Mouse (Mus musculus): ENCODE results near the gene Rec8. TPM values are rescaled to one million over a fixed set of nuclear protein-coding genes. Genes with fewer than 3 reads are reported as not detected.

Gene Rec8
- polyA plus RNA-seq, 1 experiment from 2014 or later, result 4.8 TPM

DNA sequence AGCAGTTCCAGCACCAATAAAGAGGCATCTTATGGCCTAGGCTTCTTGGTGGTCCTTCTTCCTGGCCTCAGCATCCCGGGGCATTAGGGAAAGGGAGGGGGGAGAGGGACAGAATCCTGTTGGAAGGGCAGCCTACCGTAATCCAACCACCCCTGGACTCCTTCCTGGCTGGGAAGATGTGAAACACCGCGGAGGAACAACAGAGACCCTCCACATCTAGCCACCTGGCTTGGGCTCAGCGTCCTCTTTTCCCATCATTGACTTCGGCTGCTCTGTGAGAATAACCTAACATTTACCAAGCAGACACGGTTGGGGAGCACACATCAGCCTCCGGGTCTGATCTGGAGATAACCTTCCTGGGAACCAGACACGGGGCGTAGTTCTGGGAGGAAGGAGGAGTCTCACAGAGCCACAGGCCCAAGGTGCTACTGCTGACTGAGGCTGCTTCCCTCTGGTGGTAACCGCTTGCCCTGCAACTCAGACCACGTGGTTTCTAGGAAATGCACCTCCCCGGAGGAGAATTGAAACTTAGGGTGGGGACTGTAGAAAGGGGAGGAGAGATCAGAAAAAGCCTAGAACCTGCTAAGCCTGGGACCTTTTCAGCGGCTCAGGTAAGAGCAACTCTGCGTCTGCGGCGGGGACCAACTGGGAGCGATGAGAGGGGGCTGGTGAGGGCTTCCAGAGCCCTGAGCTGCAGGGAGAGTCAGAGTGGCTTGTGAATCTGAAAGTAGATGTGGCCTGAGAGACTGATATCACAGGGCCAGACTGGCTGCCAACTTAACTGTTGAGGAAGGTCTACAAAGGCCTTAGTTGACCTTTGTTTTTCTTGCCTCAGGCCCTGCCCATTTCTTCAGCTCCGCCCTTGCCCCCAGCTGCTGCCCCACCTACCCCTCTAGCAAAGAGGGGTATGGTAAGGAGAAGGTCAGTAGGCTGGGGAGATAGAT, 13.9 kb upstream of the Rec8 start:
- peak overlapping the region; percentile 88 for H3K27ac ChIP-seq (ENCODE audit: low read length)
- no peaks in the 10 kb centered on the region for H3K27me3 ChIP-seq (ENCODE audit: control insufficient read depth, insufficient read depth, low read length)
- H3K9ac ChIP-seq (ENCODE audit: low read length), result peak overlapping the region; percentile 76
- H3K4me2 ChIP-seq (ENCODE audit: low read depth, low read length), result peak overlapping the region; percentile 80
- peak; percentile 90 for ATAC-seq (replicated peaks; ENCODE audit: extremely low read depth, insufficient read depth, low FRiP score)
- peaks cover 5% of the 10 kb centered on the region for H3K4me1 ChIP-seq (ENCODE audit: control insufficient read depth, insufficient read depth, low read length)
- 15% methylated on average over 19 of the region's 19 CpGs for WGBS
- H3K36me3 ChIP-seq (ENCODE audit: control insufficient read depth, insufficient read depth), result peaks cover 53% of the 10 kb centered on the region
- H3K4me3 ChIP-seq (ENCODE audit: low read length), result peak overlapping the region; percentile 62
- no peaks in the 10 kb centered on the region for H3K9me3 ChIP-seq (replicated peaks; ENCODE audit: control insufficient read depth, low read length)

DNA sequence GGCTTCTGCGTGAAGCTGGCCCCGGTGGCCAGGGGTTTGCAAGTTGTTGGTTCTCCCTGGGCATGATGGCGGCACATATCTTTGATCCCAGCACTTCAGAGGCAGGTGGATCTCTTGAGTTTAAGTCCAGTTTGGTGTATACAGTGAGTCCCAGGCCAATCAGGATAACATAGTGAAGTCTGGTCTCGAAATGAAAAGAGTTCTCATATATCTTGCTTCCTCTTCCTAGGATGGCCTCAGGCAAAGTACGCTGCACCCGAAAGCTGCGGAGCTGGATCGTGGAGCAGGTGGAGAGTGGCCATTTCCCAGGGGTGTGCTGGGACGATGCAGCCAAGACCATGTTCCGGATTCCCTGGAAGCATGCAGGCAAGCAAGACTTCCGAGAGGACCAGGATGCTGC, 13.0 kb upstream of the Rec8 start:
- peak overlapping the region; percentile 62 for H3K4me3 ChIP-seq (ENCODE audit: low read length)
- 92% methylated on average over 11 of the region's 11 CpGs for WGBS
- no peaks in the 10 kb centered on the region for H3K9me3 ChIP-seq (replicated peaks; ENCODE audit: control insufficient read depth, low read length)
- peaks cover 5% of the 10 kb centered on the region for H3K4me1 ChIP-seq (ENCODE audit: control insufficient read depth, insufficient read depth, low read length)
- peak overlapping the region; percentile 80 for H3K4me2 ChIP-seq (ENCODE audit: low read depth, low read length)
- no peaks in the 10 kb centered on the region for H3K27me3 ChIP-seq (ENCODE audit: control insufficient read depth, insufficient read depth, low read length)
- H3K36me3 ChIP-seq (ENCODE audit: control insufficient read depth, insufficient read depth), result peaks cover 53% of the 10 kb centered on the region
- ATAC-seq (replicated peaks; ENCODE audit: extremely low read depth, insufficient read depth, low FRiP score), result no peak
- no peak overlapping the region; the same call in 1 of the 2 replicates for H3K27ac ChIP-seq (ENCODE audit: low read length)
- no peak overlapping the region for H3K9ac ChIP-seq (ENCODE audit: low read length)

DNA sequence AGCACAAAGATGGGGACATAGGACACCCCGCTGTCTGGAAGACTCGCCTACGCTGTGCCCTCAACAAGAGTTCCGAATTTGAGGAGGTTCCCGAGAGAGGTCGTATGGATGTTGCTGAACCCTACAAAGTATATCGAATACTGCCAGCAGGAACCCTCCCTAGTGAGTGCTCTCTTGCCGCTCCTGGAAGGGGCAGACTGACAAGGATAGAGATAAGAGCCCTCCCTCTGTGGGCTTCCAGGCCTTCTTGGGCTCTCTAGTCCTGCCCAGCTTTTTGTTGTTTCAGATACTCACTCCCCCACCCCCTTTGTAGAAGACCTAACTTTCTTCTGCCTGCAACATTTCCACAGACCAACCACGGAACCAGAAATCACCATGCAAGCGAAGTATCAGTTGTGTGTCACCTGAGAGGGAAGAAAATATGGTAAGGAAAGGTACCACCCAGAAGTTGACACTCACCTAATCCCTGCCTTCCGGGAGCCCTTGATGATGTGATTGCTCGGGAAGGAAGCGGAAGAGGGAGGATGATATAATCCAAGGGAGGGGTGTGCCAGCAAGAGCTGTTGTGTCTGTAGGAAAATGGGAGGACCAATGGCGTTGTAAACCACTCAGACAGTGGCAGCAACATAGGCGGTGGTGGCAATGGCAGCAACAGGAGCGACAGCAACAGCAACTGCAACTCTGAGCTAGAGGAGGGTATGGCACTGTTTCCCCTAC, 11.9 kb upstream of the Rec8 start:
- no peak overlapping the region for H3K9ac ChIP-seq (ENCODE audit: low read length)
- 82% methylated on average over 16 of the region's 16 CpGs for WGBS
- peaks cover 51% of the 10 kb centered on the region for H3K36me3 ChIP-seq (ENCODE audit: control insufficient read depth, insufficient read depth)

DNA sequence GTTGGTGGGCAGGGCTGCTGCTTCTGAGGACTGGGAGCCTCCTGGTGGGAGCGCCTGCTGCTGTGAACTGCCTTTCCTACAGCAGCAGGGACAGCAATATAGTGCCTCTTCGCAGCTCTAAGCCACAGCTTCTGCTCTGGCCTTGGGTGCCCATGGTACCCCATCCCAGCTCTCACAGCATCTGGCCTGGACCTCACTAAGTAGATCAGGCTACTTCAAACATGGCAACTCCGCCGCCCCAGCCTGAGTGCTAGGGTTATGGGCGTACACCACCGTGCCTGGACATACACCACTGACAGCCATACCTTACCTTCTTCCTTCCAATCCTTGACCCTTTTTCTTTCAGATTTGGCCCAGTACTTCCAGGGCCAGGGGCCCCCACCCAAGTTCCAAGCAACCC, 9.5 kb upstream of the Rec8 start:
- 93% methylated on average over 6 of the region's 6 CpGs for WGBS
- no peak for ATAC-seq (replicated peaks; ENCODE audit: extremely low read depth, insufficient read depth, low FRiP score)
- Histone ChIP-seq H3K27me3 (ENCODE audit: control insufficient read depth, insufficient read depth, low read length) (no peaks in the 10 kb centered on the region), H3K4me1 (ENCODE audit: control insufficient read depth, insufficient read depth, low read length) (peaks cover 5% of the 10 kb centered on the region), H3K4me2 (ENCODE audit: low read depth, low read length) (no peak overlapping the region), H3K9ac (ENCODE audit: low read length) (no peak overlapping the region), H3K36me3 (ENCODE audit: control insufficient read depth, insufficient read depth) (peaks cover 34% of the 10 kb centered on the region), H3K4me3 (ENCODE audit: low read length) (no peak overlapping the region), H3K27ac (ENCODE audit: low read length) (no peak overlapping the region), H3K9me3 (replicated peaks; ENCODE audit: control insufficient read depth, low read length) (no peaks in the 10 kb centered on the region)

More for the DNA sequence above, 11.9 kb upstream of the Rec8 start:
- H3K4me3 ChIP-seq (ENCODE audit: low read length), result no peak overlapping the region
- ATAC-seq (replicated peaks; ENCODE audit: extremely low read depth, insufficient read depth, low FRiP score), result no peak
- H3K4me2 ChIP-seq (ENCODE audit: low read depth, low read length), result no peak overlapping the region
- no peak overlapping the region for H3K27ac ChIP-seq (ENCODE audit: low read length)
- peaks cover 5% of the 10 kb centered on the region for H3K4me1 ChIP-seq (ENCODE audit: control insufficient read depth, insufficient read depth, low read length)
- H3K27me3 ChIP-seq (ENCODE audit: control insufficient read depth, insufficient read depth, low read length), result no peaks in the 10 kb centered on the region
- no peaks in the 10 kb centered on the region for H3K9me3 ChIP-seq (replicated peaks; ENCODE audit: control insufficient read depth, low read length)

DNA sequence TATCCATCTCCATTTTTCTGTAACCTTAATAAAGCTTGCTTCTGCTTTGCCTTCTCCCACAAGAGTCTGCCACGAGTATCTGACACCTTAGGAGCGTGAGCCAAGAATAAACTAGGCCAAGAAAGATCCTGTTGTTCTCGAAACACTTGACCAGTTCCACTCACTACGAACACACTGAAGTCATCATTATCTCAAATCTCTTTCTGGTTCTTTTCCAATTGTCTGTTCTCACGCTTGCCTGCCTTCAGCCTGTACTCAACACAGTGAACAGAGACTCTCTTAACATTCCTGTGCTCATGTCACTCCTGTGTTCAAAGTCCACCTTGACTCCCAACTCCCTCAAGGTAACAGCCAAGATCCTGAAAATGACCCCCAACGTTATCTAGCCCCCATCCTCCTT, 4.5 kb upstream of the Rec8 start:
- H3K4me1 ChIP-seq (ENCODE audit: control insufficient read depth, insufficient read depth, low read length), result peaks cover 7% of the 10 kb centered on the region
- 38% methylated on average over 6 of the region's 6 CpGs for WGBS
- H3K4me3 ChIP-seq (ENCODE audit: low read length), result no peak overlapping the region
- H3K36me3 ChIP-seq (ENCODE audit: control insufficient read depth, insufficient read depth), result peaks cover 14% of the 10 kb centered on the region; the same call in 1 of the 2 replicates
- H3K4me2 ChIP-seq (ENCODE audit: low read depth, low read length), result no peak overlapping the region
- no peaks in the 10 kb centered on the region for H3K27me3 ChIP-seq (ENCODE audit: control insufficient read depth, insufficient read depth, low read length)
- H3K9me3 ChIP-seq (replicated peaks; ENCODE audit: control insufficient read depth, low read length), result no peaks in the 10 kb centered on the region
- no peak overlapping the region for H3K27ac ChIP-seq (ENCODE audit: low read length)
- ATAC-seq (replicated peaks; ENCODE audit: extremely low read depth, insufficient read depth, low FRiP score), result no peak
- no peak overlapping the region for H3K9ac ChIP-seq (ENCODE audit: low read length)

DNA sequence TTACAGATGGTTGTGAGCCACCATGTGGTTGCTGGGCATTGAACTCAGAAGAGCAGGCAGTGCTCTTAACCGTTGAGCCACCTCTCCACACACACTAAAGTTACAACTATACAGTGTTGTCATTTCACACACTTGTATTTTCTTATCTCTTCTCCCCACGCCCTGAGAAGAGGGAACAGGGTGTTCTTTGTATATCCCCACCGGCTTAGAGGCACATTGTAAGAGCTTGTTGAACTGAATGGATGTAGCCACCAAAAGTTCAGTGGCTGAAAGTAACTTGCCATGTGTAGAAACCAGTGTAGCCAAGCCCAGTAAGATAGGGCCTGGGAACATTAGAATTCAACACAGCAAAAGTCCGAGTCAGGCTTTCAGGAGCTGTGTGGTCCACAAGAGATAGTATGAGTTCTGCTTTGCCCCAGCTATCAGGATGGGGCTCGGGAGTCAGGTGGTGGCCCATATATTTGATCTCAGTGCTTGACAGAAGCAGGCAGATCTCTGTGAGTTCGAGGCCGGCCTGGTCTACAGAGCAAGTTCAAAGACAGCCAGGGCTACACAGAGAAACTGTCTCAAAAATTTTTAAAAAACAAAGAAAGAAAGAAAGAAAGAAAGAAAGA, 3.2 kb upstream of the Rec8 start:
- Histone ChIP-seq H3K4me3 (ENCODE audit: low read length) (no peak overlapping the region), H3K9ac (ENCODE audit: low read length) (no peak overlapping the region), H3K4me2 (ENCODE audit: low read depth, low read length) (no peak overlapping the region), H3K27ac (ENCODE audit: low read length) (no peak overlapping the region), H3K9me3 (replicated peaks; ENCODE audit: control insufficient read depth, low read length) (no peaks in the 10 kb centered on the region), H3K27me3 (ENCODE audit: control insufficient read depth, insufficient read depth, low read length) (no peaks in the 10 kb centered on the region), H3K4me1 (ENCODE audit: control insufficient read depth, insufficient read depth, low read length) (peaks cover 10% of the 10 kb centered on the region), H3K36me3 (ENCODE audit: control insufficient read depth, insufficient read depth) (0 out of 2 replicates have a peak, but pooled peaks cover 2% of the 10 kb centered on the region)
- 64% methylated on average over 7 of the region's 7 CpGs for WGBS
- ATAC-seq (replicated peaks; ENCODE audit: extremely low read depth, insufficient read depth, low FRiP score), result no peak

DNA sequence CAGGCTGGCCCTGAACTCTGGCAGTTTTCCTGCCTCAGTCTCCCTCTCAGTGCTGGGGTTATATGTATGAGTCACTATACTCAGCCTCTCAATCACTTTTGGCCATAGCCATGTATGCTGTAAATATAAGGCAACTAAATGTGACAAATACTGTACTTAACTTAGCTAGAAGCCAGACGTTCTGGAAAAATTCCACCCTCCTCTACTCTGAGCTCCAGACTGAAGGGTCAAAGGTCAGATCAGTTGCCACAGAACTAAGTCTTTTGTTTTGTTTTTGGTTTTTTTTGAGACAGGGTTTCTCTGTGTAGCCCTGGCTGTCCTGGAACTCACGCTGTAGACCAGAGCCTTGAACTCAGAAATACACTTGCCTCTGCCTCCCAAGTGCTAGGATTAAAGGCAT, 2.0 kb upstream of the Rec8 start:
- Histone ChIP-seq H3K27me3 (ENCODE audit: control insufficient read depth, insufficient read depth, low read length) (no peaks in the 10 kb centered on the region), H3K4me3 (ENCODE audit: low read length) (no peak overlapping the region), H3K36me3 (ENCODE audit: control insufficient read depth, insufficient read depth) (no peaks in the 10 kb centered on the region), H3K9me3 (replicated peaks; ENCODE audit: control insufficient read depth, low read length) (no peaks in the 10 kb centered on the region), H3K4me2 (ENCODE audit: low read depth, low read length) (no peak overlapping the region), H3K27ac (ENCODE audit: low read length) (no peak overlapping the region), H3K9ac (ENCODE audit: low read length) (no peak overlapping the region), H3K4me1 (ENCODE audit: control insufficient read depth, insufficient read depth, low read length) (peaks cover 10% of the 10 kb centered on the region)
- 53% methylated on average over 2 of the region's 2 CpGs for WGBS
- ATAC-seq (replicated peaks; ENCODE audit: extremely low read depth, insufficient read depth, low FRiP score), result no peak

DNA sequence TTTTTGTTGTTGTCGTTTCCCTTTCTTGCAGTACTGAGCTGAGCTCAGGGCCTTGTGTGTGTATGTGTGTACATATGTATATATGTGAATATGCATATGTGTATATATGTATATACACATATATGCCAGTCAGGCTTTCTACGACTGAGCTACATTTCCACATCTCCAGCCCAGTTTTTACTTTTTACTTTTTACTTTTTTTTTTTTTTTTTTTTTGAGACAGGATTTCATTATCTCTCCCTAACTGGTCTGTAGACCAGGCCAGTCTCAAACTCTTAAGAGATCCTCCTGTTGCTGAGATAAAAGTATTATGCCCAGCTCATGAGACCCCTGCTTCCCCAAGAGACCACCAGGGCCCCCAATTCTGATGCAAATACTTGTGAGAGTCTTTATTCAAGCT, 993 bp upstream of the Rec8 start:
- no peaks in the 10 kb centered on the region for H3K27me3 ChIP-seq (ENCODE audit: control insufficient read depth, insufficient read depth, low read length)
- H3K4me2 ChIP-seq (ENCODE audit: low read depth, low read length), result no peak overlapping the region
- H3K4me3 ChIP-seq (ENCODE audit: low read length), result no peak overlapping the region
- peaks cover 10% of the 10 kb centered on the region for H3K4me1 ChIP-seq (ENCODE audit: control insufficient read depth, insufficient read depth, low read length)
- WGBS, result 84% methylated on average over 2 of the region's 2 CpGs
- H3K9ac ChIP-seq (ENCODE audit: low read length), result no peak overlapping the region
- H3K9me3 ChIP-seq (replicated peaks; ENCODE audit: control insufficient read depth, low read length), result no peaks in the 10 kb centered on the region
- H3K27ac ChIP-seq (ENCODE audit: low read length), result no peak overlapping the region
- no peaks in the 10 kb centered on the region for H3K36me3 ChIP-seq (ENCODE audit: control insufficient read depth, insufficient read depth)
- no peak for ATAC-seq (replicated peaks; ENCODE audit: extremely low read depth, insufficient read depth, low FRiP score)
